ENCODE assay signal across 10 mouse cellular contexts in genomic region chr4:3232053-3232452, GRCm38 (mm10). TPM values are rescaled to one million over a fixed set of nuclear protein-coding genes. Genes with fewer than 3 reads are reported as not detected.
DNase-seq lines count a peak whose midpoint lies in the region; ATAC-seq and TF ChIP-seq lines count a peak whose summit lies in the region.
"Had no signal": no experiment of that assay in that cellular context is flagged by ENCODE, and none has a peak within 500 bp of the region (broad histone marks: within the 10 kb centered on the region; RNA-seq: fewer than 3 reads in every experiment).

No protein-coding gene starts in this region.

- H3K4me2 ChIP-seq in kidney, embryonic 16.5 days (replicated peaks; ENCODE audit: low read depth, low read length), result 0 out of 2 replicates have a peak overlapping the region, but pooled peaks have one; percentile 65
- H3K4me2 ChIP-seq in midbrain, embryonic 15.5 days, result no peak overlapping the region

- WGBS in kidney, embryonic 16.5 days, result 63% methylated on average over 6 of the region's 6 CpGs
- WGBS in midbrain, embryonic 15.5 days, result 69% methylated on average over 6 of the region's 6 CpGs

- no peaks in the 10 kb centered on the region for H3K36me3 ChIP-seq in kidney, embryonic 16.5 days (ENCODE audit: insufficient read depth, low read length)
- no peaks in the 10 kb centered on the region for H3K36me3 ChIP-seq in midbrain, embryonic 15.5 days (replicated peaks)

- peak overlapping the region; percentile 70 for H3K27ac ChIP-seq in gastrocnemius, adult 2 months
- no peak overlapping the region for H3K27ac ChIP-seq in kidney, embryonic 16.5 days (ENCODE audit: low read length)
- no peak overlapping the region for H3K27ac ChIP-seq in midbrain, embryonic 15.5 days
- H3K27ac ChIP-seq: forebrain, embryonic 13.5 days had no signal

- intact Hi-C loops in left cerebral cortex, postnatal 4 days (cut with DNase I), result no loop called here
- intact Hi-C loops in left cerebral cortex, postnatal 14 days (cut with DNase I), result no loop called here
- intact Hi-C loops in gastrocnemius, adult 2 months (cut with DNase I), result no loop called here

- TF ChIP-seq CTCF in gastrocnemius, adult 2 months (IDR thresholded peaks at IDR 0.05), result no peak

- peaks cover 23% of the 10 kb centered on the region for H3K9me3 ChIP-seq in kidney, embryonic 16.5 days (ENCODE audit: low read length)
- peaks cover 17% of the 10 kb centered on the region for H3K9me3 ChIP-seq in midbrain, embryonic 15.5 days

- H3K9ac ChIP-seq in kidney, embryonic 16.5 days (replicated peaks; ENCODE audit: low read length), result no peak overlapping the region
- no peak overlapping the region for H3K9ac ChIP-seq in midbrain, embryonic 15.5 days
- H3K9ac ChIP-seq: forebrain, embryonic 13.5 days had no signal

- H3K4me3 ChIP-seq in gastrocnemius, adult 2 months, result peak overlapping the region; percentile 69
- no peak overlapping the region for H3K4me3 ChIP-seq in kidney, embryonic 16.5 days (ENCODE audit: low read length)
- H3K4me3 ChIP-seq in midbrain, embryonic 15.5 days, result no peak overlapping the region
- H3K4me3 ChIP-seq: forebrain, embryonic 13.5 days had no signal

- H3K4me1 ChIP-seq in kidney, embryonic 16.5 days (ENCODE audit: insufficient read depth, low read length), result no peaks in the 10 kb centered on the region
- no peaks in the 10 kb centered on the region for H3K4me1 ChIP-seq in midbrain, embryonic 15.5 days
- H3K4me1 ChIP-seq: forebrain, embryonic 13.5 days had no signal

- ATAC-seq in kidney, embryonic 16.5 days (ENCODE audit: low FRiP score, low TSS enrichment), result no peak
- ATAC-seq in midbrain, embryonic 15.5 days (replicated peaks), result no peak
- ATAC-seq: forebrain, embryonic 13.5 days had no signal

- no peaks in the 10 kb centered on the region for H3K27me3 ChIP-seq in kidney, embryonic 16.5 days (ENCODE audit: insufficient read depth, low read length)
- no peaks in the 10 kb centered on the region for H3K27me3 ChIP-seq in midbrain, embryonic 15.5 days (replicated peaks)

- peak; percentile 39 for DNase-seq in left cerebral cortex, postnatal 4 days
- DNase-seq in left cerebral cortex, postnatal 14 days (ENCODE audit: low spot score in 2 of 2), result no peak
- DNase-seq in gastrocnemius, adult 2 months, result peak; percentile 77
- peak; percentile 53 for DNase-seq in ovary, postnatal 36 days (ENCODE audit: low spot score)
- no peak for DNase-seq in thymus, postnatal 14 days
- no peak for DNase-seq in layer of hippocampus, adult 9-10 months (ENCODE audit: low spot score)
- DNase-seq: cerebellum, adult 11-12 months had no signal

RNA-seq across cellular contexts. Expression of gene Vmn1r3, which starts 46.9 kb away (rescaled TPM):
- not detected for total RNA-seq in left cerebral cortex, postnatal 4 days (2021)
- not detected for total RNA-seq in left cerebral cortex, postnatal 14 days (2021)
- not detected for total RNA-seq in gastrocnemius, adult 2 months (2021)
- not detected in 2 replicates for polyA plus RNA-seq in kidney, embryonic 16.5 days (2015; fragmentation: Nextera tagmentation; extraction: Ambion mirVana)
- polyA plus RNA-seq in midbrain, embryonic 15.5 days (2015; fragmentation: Nextera tagmentation; extraction: Ambion mirVana), result not detected in 2 replicates
- polyA plus RNA-seq: forebrain, embryonic 13.5 days had no signal

Comparison
In these comparisons a context has a peak if more than half of its experiments do, and no peak if none do; other contexts are left out.
1. DNase-seq: peak in left cerebral cortex, postnatal 4 days (single experiment), gastrocnemius, adult 2 months (single experiment) and ovary, postnatal 36 days (single experiment); none in left cerebral cortex, postnatal 14 days (0 of 2), thymus, postnatal 14 days (single experiment) and layer of hippocampus, adult 9-10 months (single experiment).